Mouse (Mus musculus): Measurements from ENCODE around the gene Spg7.
"Not testable (repeated sequence)": the region's sequence is repeated elsewhere in the genome, so short reads cannot be mapped to it uniquely, and the experiment has no call there.

The Spg7 gene

DNA sequence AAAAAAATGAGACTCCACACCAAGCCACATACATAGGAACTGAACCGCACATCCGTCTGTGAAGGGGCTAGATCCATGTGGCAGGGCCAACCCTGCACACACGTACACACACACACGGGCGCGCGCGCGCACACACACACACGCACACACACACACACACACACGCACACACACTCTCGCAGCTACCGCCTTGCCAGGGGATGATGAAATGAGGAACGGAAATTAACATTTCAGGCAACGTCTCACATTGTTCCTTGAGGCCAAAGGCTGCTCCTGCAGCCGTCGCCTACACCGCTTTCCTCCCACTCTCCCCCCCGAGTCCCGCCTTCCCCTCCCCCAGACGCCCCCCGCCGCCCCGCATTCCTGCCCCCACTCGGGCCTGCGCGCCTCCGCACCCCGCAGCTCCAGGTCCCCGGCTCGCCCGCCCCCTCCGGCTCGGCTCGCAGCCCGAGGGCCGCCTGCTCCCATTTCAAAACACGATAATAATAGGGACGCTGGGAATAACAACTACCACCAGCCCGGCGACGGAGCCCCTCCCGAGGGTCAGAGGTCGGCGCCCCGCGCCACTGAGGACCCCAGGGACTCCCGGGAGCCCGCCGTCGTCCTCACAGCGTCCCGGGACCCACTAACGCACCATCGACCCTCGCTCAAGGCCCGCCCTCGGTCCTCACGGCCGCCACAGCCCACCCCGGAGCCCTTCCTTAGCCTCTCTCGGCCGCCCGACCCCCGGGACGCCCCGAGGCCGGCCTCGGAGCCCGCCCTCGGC lies 21.6 kb upstream of the Spg7 start:
- DNase-seq (ENCODE audit: low read depth, low spot score), result peak; percentile 92

- DNase-seq (ENCODE audit: low read depth, low spot score), result no peak
These were observed 21.0 kb upstream of the Spg7 start for GRCm38 (mm10) chr8:123041774-123042105.

GRCm38 (mm10) chr8:123042158-123042973 lies 20.4 kb upstream of the Spg7 start, which contains the start of gene Ankrd11:
TSS of gene Ankrd11 (minus strand) at chr8:123042277.
- DNase-seq (ENCODE audit: low read depth, low spot score), result peak; percentile 100

DNA sequence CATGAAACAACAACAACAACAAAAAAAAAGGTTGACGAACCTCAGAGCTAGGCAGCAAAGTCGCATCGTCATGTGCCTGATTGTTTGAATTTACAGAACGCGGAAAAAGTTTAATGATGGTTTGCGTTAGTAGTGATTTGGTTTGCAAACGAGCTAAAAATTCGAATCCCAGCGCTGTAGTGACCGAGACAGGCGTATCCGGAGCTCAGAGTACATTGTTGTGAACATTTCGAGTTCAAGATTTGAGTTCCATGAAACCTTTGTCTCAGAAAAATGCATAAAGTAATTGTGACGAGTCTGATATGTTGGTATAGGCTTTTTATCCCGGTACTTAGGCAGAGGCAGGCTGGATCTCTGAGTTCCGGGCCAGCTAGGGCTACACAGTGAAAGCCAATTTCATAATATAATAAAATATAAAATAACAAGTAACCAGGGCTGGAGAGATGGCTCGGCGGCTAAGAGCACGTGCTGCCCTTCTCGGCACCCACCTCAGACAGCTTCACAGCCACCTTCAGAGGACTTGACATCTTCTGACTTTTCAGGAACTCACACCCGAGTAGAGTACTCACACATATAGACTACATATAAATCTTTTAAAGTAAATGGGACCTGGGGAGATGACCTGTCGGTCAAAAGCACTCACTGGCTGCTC lies 19.6 kb upstream of the Spg7 start:
- DNase-seq (ENCODE audit: low read depth, low spot score), result no peak

- no peak for DNase-seq (ENCODE audit: low read depth, low spot score)
These were observed 18.8 kb upstream of the Spg7 start for GRCm38 (mm10) chr8:123043941-123044340.

GRCm38 (mm10) chr8:123044743-123045425 lies 17.9 kb upstream of the Spg7 start:
- DNase-seq (ENCODE audit: low read depth, low spot score), result not testable (repeated sequence)

DNA sequence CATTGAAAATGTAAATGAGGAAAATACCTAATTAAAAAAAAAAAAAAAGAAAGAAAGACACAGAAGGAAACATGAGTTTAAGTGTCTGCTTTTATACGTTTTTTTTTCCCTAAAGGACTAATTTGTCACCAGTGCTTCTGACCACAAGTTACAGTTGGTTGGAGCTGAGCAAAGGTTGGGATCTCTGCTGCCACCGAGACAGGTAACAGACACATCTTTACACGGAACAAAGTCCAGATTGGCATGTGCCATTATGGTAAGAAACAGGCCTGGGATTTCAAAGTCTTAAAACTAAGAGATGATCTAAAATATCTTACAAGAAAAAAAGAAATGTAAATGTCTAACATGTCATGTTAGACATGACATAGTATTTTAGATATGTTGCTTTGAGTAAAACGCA lies 16.0 kb upstream of the Spg7 start:
- DNase-seq (ENCODE audit: low read depth, low spot score), result no peak

DNA sequence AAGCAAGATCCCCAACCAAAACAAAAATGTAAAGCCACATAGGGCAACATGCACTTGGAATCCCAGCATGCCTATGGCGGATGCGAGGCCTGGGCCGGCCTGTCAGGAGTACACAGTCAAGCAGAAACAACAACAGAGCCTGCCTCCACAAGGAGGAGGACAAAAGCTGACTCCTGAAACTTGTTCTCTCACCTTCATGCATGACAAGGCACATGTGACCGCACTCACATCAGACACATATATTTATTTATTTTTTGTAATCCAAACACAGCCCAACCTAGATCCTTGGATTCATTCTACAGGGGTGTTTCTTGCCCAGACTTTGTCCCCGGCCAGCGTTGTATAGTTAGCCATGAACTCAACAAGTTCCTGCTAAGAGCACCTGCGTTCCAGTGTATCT lies 14.9 kb upstream of the Spg7 start:
- no peak for DNase-seq (ENCODE audit: low read depth, low spot score)

GRCm38 (mm10) chr8:123048402-123048801 lies 14.3 kb upstream of the Spg7 start:
- no peak for DNase-seq (ENCODE audit: low read depth, low spot score)

DNA sequence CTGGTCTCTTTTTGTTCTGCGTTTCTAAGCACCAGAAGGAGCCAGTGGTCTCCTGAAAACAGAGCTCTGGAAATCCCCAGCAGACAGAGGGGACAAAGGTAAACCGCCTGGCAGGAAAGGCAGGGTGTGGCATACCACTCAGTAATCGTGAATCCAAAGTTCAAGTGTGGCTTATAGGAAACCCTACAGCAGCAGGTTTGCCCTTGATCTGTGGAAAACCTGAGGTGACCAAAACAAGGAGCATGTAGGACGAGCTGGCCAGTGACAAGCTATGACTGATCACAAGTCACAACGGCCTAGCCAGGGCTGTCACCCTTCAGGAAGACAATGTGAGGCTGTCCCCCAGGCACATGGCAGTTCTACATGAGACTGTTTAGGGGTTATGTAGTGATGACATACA lies 11.3 kb upstream of the Spg7 start:
- peak; percentile 67 for DNase-seq (ENCODE audit: low read depth, low spot score)

DNA sequence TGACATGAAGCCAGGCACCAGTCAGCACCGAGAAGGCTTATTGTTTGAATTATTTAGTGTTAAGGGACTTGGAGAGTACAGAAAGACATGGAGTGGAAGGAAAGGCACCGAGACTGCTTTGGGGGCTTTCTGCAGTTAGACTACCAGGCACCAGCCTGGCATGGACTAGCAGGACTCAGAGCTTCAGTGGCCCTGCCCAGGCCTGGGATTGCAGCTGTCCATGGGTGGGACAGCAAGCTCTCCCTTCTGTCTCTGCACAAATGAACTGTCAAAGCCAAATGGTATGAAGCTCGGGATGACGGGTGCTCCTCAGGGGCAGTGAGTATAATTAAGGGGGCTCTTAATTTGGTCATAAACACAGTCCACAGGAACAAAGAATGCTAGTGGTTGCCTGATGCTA lies 1.3 kb downstream of the Spg7 start:
- no peak for DNase-seq (ENCODE audit: low read depth, low spot score)

GRCm38 (mm10) chr8:123064809-123065213 lies 2.1 kb downstream of the Spg7 start:
- DNase-seq (ENCODE audit: low read depth, low spot score), result no peak

DNA sequence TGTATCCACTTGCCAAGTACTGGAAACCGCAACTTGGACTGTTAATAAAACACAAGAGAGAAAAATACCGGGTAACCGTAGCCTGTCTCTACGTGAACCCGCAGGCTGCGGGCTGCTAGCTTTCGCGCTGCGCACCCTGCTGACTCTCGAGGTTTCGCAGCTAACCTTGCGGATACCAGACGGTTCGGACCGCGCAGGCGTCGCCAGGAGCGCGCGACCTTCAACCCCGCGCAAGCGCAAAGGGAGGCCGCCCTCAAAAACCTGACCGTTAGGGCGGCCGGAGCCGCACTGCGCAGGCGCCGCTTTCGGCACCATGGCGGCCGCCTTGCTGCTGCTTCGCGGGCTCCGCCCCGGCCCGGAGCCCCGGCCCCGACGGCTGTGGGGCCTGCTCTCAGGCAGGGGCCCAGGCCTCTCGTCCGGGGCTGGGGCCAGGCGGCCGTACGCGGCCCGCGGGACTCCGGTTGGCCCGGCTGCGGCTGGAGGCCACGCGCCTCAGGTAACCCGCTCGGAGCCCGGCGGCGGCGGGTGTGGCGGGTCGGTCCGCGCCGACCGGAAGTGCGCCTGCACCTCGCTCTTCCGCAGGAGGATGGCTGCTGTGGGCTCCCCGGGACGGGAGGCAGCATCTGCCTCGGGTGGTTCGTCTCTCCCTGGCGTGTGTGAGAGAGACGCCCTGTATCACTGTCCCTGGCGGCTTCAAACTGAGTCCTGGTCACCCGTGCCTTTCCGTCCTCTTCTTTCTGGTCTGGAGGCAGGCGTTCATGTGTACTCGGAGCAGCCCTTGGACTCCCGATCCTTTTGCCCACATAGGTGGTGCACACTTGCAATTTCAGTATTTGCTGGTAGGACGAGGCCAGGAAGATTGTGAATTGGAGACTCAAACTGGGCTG lies 2.7 kb downstream of the Spg7 start:
- peak; percentile 97 for DNase-seq (ENCODE audit: low read depth, low spot score)

DNA sequence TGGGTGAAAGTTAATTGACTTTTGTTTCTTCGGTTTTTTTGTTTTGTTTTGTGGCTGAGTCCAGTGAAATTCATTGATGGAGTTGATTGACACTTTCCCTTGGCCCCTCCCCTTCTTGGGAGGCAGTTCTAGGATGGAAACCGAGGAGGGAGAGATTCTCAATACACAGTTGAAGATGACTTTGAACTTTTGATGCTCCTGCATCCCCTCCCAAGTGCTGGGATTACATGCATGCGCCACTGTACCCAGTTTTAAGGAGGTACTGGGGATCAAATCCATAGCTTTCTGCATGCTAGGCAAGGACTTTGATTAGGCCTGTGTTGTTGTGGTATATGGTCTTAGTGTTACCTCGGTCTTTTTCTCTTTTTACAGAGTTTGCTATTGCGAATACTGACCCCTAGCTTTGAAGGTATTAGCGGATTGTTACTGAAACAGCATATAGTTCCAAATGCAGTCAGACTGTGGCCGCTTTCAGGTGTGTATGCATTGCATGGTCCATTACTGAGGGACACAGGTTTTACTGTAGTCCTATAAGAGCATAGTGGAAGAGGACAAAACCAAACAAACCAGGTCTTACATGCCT lies 3.5 kb downstream of the Spg7 start:
- no peak for DNase-seq (ENCODE audit: low read depth, low spot score)

DNA sequence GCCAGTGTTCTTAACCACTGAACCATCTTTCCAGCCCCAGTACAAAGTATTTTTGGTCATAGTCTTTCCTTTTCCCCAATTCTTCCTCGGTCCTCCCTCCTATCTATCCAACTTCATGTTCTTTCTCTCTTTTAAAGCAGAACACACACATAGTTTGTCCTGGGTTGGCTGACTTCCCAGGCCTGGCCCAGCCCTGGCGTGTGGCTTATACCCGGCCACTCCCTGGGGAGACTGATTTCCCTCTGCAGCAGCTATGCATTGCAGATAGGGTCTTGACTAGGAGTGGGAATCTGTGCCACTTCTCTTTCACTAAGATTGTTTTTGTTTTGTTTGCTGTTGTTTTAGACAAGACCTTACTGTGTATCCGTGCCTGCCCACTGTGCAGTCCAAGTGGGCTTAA lies 8.4 kb downstream of the Spg7 start:
- no peak for DNase-seq (ENCODE audit: low read depth, low spot score)

DNA sequence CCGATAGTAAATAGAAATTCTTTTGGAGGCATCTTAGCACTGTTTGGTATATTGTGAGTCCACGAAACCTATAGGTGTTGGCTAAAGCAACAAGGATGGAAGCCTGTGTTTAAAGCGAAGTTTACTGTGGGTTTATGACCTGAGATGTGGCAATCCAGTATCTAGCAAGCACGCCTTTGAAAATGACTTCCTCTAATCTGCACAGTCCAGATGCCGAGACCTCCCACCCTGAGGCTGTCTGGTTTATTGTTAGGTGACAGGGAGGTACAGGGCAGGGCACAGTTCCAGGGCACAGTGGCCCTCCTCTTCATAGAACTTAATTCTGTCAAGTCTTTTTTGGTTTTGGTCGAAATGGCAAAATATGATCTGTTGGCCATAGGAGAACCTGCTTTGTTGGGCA lies 14.5 kb downstream of the Spg7 start:
- DNase-seq (ENCODE audit: low read depth, low spot score), result no peak

GRCm38 (mm10) chr8:123082993-123083392 lies 20.3 kb downstream of the Spg7 start:
- no peak for DNase-seq (ENCODE audit: low read depth, low spot score)

GRCm38 (mm10) chr8:123083610-123084009 lies 20.9 kb downstream of the Spg7 start:
- DNase-seq (ENCODE audit: low read depth, low spot score), result no peak

DNA sequence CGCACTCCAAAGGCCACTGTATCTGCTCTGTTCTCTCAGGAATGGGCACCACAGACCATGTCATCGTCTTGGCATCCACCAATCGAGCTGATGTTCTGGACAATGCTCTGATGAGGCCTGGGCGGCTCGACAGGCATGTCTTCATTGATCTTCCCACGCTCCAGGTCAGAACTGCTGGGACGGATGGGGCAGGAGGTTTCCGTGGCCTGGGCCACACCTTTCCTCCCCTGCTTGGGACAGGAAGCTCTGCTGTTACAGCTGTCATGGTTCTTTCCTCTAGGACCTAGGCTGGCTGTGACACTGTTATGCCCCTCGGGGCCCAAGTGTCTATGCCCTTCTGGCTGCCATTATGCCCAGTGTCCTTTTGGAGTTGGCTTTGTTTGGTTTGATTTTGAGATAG lies 24.5 kb downstream of the Spg7 start:
- no peak for DNase-seq (ENCODE audit: low read depth, low spot score)

DNA sequence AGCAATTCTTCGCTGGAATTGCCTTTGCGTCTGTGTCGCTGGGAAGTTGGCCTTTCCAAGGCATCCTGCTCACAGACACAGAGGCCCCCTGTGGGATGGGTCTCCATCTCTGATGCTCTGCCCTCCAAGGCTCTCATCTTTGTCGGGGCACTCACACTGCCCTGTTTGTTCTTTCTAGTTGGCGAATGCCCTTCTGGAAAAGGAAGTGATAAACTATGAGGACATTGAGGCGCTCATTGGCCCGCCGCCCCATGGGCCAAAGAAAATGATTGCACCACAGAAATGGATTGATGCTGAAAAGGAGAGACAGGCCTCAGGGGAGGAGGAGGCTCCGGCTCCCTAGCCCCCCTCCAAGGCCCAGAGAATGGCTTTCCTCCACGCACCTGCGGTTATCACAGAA lies 34.5 kb downstream of the Spg7 start:
- no peak for DNase-seq (ENCODE audit: low read depth, low spot score)
